Mouse (Mus musculus) lung, postnatal 0 days (tissue): ENCODE data around the gene Sh3bp4. TPM values are rescaled to one million over a fixed set of nuclear protein-coding genes. Genes with fewer than 3 reads are reported as not detected.

Experiments
- ATAC-seq: fragments of 200-750 bp; cut with Nextera tagmentation; 2 replicates; pipeline ENCODE4 v1.8.0; 2017; ENCODE audit warnings: moderate library complexity
- DNase-seq: peaks from one replicate; pipeline ENCODE4 v3.0.0-alpha.2; 2016; ENCODE audit warnings: low spot score
- H3K27ac ChIP-seq: fragments of 300-500 bp; sonication (generic); 2 replicates; pipeline ENCODE4 v1.5.1; 2014; ENCODE audit warnings: antibody characterized with exemption, mild to moderate bottlenecking, low read length, mixed read lengths
- H3K27me3 ChIP-seq: fragments of 300-500 bp; sonication (generic); replicated peaks from 2 replicates; pipeline ENCODE4 v1.6.1; 2014; ENCODE audit warnings: low read length, mixed read lengths; ENCODE audit not compliant: insufficient read depth
- H3K36me3 ChIP-seq: fragments of 300-500 bp; sonication (generic); 2 replicates; pipeline ENCODE4 v1.6.1; 2014; ENCODE audit warnings: low read length, mixed read lengths; ENCODE audit not compliant: insufficient read depth
- H3K4me1 ChIP-seq: fragments of 300-500 bp; sonication (generic); 2 replicates; pipeline ENCODE4 v1.6.1; 2014; ENCODE audit warnings: antibody characterized with exemption, low read depth, low read length, mixed read lengths; ENCODE audit not compliant: insufficient read depth
- H3K4me2 ChIP-seq: fragments of 300-500 bp; sonication (generic); replicated peaks from 2 replicates; pipeline ENCODE4 v1.6.1; 2014; ENCODE audit warnings: low read depth, mild to moderate bottlenecking, low read length, moderate library complexity, mixed read lengths
- H3K4me3 ChIP-seq: fragments of 300-500 bp; sonication (generic); 2 replicates; pipeline ENCODE4 v1.5.1; 2014; ENCODE audit warnings: low read depth, low read length
- H3K9ac ChIP-seq: fragments of 300-500 bp; sonication (generic); replicated peaks from 2 replicates; pipeline ENCODE4 v1.6.1; 2014; ENCODE audit warnings: low read depth, mild to moderate bottlenecking
- H3K9me3 ChIP-seq: fragments of 300-500 bp; sonication (generic); 2 replicates; pipeline ENCODE4 v1.6.1; 2016; ENCODE audit warnings: low read length, mixed read lengths
- CTCF ChIP-seq: IDR thresholded peaks from 2 replicates; pipeline ENCODE4 v1.5.1; 2016; ENCODE audit warnings: antibody characterized with exemption, mild to moderate bottlenecking
- EP300 ChIP-seq: IDR thresholded peaks from 2 replicates; pipeline ENCODE4 v1.6.1; 2016; ENCODE audit warnings: antibody characterized with exemption, mild to moderate bottlenecking, control low read depth
- WGBS: fragments of 180-500 bp; shearing (Covaris S2); extraction: QIAGEN DNeasy Blood & Tissue Kit; methylation state at CpG from one replicate; pipeline ENCODE4 v1.1.7; 2014; 5-methylcytosine and 5-hydroxymethylcytosine counted together
- polyA plus RNA-seq: library from polyadenylated mRNA; unstranded; fragments of >200 nt; fragmentation: Nextera tagmentation; extraction: Ambion mirVana; gene quantifications from 2 replicates; pipeline ENCODE4 v1.2.1, GENCODE M21; 2015

Sh3bp4 gene
- polyA plus RNA-seq, 1 experiment from 2014 or later: 18.9 TPM

GRCm38 (mm10) chr1:89069479-89070102 is 624 bp upstream of the Sh3bp4 start:
- peak overlapping the region; percentile 41; the same call in 1 of the 2 replicates for H3K9ac ChIP-seq
- H3K36me3 ChIP-seq: no peaks in the 10 kb centered on the region
- H3K4me1 ChIP-seq: peaks cover 15% of the 10 kb centered on the region; the same call in 1 of the 2 replicates
- TF ChIP-seq EP300 (0 out of 2 replicates have a peak, but pooled peaks have one; percentile 22), CTCF (peak; percentile 46)
- peak overlapping the region; percentile 93 for H3K27ac ChIP-seq
- peak overlapping the region; percentile 96 for H3K4me3 ChIP-seq
- H3K27me3 ChIP-seq: no peaks in the 10 kb centered on the region
- WGBS: 1% methylated on average over 25 of the region's 25 CpGs
- ATAC-seq (peak; percentile 52), DNase-seq (peak; percentile 90)
- H3K9me3 ChIP-seq: no peaks in the 10 kb centered on the region
- H3K4me2 ChIP-seq: peak overlapping the region; percentile 64

- H3K4me1 ChIP-seq: peaks cover 15% of the 10 kb centered on the region; the same call in 1 of the 2 replicates
- no peak for ATAC-seq
- peak overlapping the region; percentile 83 for H3K4me2 ChIP-seq
- no peaks in the 10 kb centered on the region for H3K36me3 ChIP-seq
- H3K9me3 ChIP-seq: no peaks in the 10 kb centered on the region
- WGBS: under 1% methylated on average over 28 of the region's 28 CpGs
- H3K4me3 ChIP-seq: peak overlapping the region; percentile 96
- peak overlapping the region; percentile 79 for H3K9ac ChIP-seq
- TF ChIP-seq CTCF: no peak
- TF ChIP-seq EP300: no peak
- DNase-seq: peak; percentile 58
- peak overlapping the region; percentile 88 for H3K27ac ChIP-seq
- H3K27me3 ChIP-seq: no peaks in the 10 kb centered on the region
Observed at GRCm38 (mm10) chr1:89070871-89071361, 701 bp downstream of the Sh3bp4 start.

DNA sequence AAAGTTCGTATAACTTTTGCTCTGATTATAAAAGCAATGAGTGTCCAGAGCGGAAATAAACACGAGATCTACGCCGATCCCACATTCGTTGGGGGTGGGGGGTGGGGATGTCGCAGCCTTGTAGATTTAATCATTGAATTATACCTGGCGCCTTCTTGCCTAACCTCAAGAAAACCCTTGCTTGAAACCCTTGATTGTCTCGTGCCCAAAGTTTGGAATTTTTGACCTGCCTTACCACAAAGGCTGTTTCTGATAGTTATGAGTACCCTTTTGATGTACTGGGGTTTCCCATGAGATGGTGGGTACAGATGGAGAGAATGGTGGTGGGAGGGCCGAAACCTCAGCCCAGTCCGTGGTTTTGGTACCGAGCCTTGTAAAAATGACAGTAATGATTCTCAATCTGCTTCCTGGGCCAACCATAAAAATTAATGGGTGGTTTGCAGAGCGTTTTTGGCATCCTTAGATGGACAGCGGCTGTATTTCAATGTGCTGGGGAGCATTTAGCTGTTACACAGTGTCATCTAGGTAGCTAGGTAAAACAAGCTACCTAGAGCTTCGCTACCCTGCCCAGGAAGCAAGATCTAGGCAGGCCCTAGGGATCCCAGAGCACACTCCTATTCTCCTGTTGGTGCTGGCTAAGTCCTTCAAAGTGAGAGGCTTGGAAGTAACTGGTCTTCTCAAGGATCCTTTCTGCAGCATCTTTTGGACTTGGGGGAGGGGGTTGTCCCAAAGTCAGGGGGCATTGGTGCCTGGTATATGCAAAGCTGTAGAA is 1.3 kb downstream of the Sh3bp4 start:
- TF ChIP-seq CTCF: no peak
- TF ChIP-seq EP300: no peak
- H3K27ac ChIP-seq: peak overlapping the region; percentile 88
- H3K9me3 ChIP-seq: no peaks in the 10 kb centered on the region
- H3K9ac ChIP-seq: peak overlapping the region; percentile 79
- ATAC-seq (no peak), DNase-seq (no peak)
- peak overlapping the region; percentile 96 for H3K4me3 ChIP-seq
- H3K4me2 ChIP-seq: peak overlapping the region; percentile 83
- H3K4me1 ChIP-seq: peaks cover 15% of the 10 kb centered on the region; the same call in 1 of the 2 replicates
- H3K36me3 ChIP-seq: no peaks in the 10 kb centered on the region
- no peaks in the 10 kb centered on the region for H3K27me3 ChIP-seq
- WGBS: 8% methylated on average over 15 of the region's 15 CpGs

- Histone ChIP-seq H3K4me3 (peak overlapping the region; percentile 96), H3K4me1 (peaks cover 15% of the 10 kb centered on the region; the same call in 1 of the 2 replicates), H3K27me3 (no peaks in the 10 kb centered on the region), H3K9me3 (no peaks in the 10 kb centered on the region), H3K9ac (peak overlapping the region; percentile 79), H3K4me2 (peak overlapping the region; percentile 83), H3K27ac (peak overlapping the region; percentile 88), H3K36me3 (no peaks in the 10 kb centered on the region)
- 24% methylated on average over 14 of the region's 14 CpGs for WGBS
- ATAC-seq: no peak
- DNase-seq: no peak
- TF ChIP-seq CTCF (no peak), EP300 (no peak)
Observed at GRCm38 (mm10) chr1:89072143-89072990, 2.2 kb downstream of the Sh3bp4 start.

GRCm38 (mm10) chr1:89073291-89073846 is 3.2 kb downstream of the Sh3bp4 start:
- Histone ChIP-seq H3K9me3 (no peaks in the 10 kb centered on the region), H3K27me3 (no peaks in the 10 kb centered on the region), H3K36me3 (no peaks in the 10 kb centered on the region), H3K4me2 (no peak overlapping the region), H3K9ac (no peak overlapping the region), H3K4me3 (no peak overlapping the region), H3K27ac (no peak overlapping the region), H3K4me1 (peaks cover 15% of the 10 kb centered on the region; the same call in 1 of the 2 replicates)
- DNase-seq (no peak), ATAC-seq (no peak)
- WGBS: 81% methylated on average over 5 of the region's 5 CpGs
- no peak for TF ChIP-seq EP300
